Mouse (Mus musculus) intestine, embryonic 15.5 days (tissue): ENCODE results near the gene Soat1. TPM values are rescaled to one million over a fixed set of nuclear protein-coding genes. Genes with fewer than 3 reads are reported as not detected.

Experiments used
- ATAC-seq: fragments of 200-750 bp; cut with Nextera tagmentation; 2 replicates; pipeline ENCODE4 v1.8.0; 2017; ENCODE audit warnings: moderate TSS enrichment, moderate library complexity
- H3K27ac ChIP-seq: fragments of 300-500 bp; sonication (generic); 2 replicates; pipeline ENCODE4 v1.5.1; 2015; ENCODE audit warnings: mild to moderate bottlenecking, inconsistent platforms
- H3K27me3 ChIP-seq: fragments of 300-500 bp; sonication (generic); replicated peaks from 2 replicates; pipeline ENCODE4 v1.6.1; 2015; ENCODE audit warnings: inconsistent platforms
- H3K36me3 ChIP-seq: fragments of 300-500 bp; sonication (generic); 2 replicates; pipeline ENCODE4 v1.6.1; 2015; ENCODE audit warnings: inconsistent platforms
- H3K4me1 ChIP-seq: fragments of 300-500 bp; sonication (generic); replicated peaks from 2 replicates; pipeline ENCODE4 v1.6.1; 2015; ENCODE audit warnings: inconsistent platforms
- H3K4me2 ChIP-seq: fragments of 300-500 bp; sonication (generic); replicated peaks from 2 replicates; pipeline ENCODE4 v1.6.1; 2015; ENCODE audit warnings: mild to moderate bottlenecking, inconsistent platforms
- H3K4me3 ChIP-seq: fragments of 300-500 bp; sonication (generic); replicated peaks from 2 replicates; pipeline ENCODE4 v1.5.1; 2015; ENCODE audit warnings: inconsistent platforms
- H3K9ac ChIP-seq: fragments of 300-500 bp; sonication (generic); 2 replicates; pipeline ENCODE4 v1.6.1; 2015; ENCODE audit warnings: inconsistent platforms
- H3K9me3 ChIP-seq: fragments of 300-500 bp; sonication (generic); 2 replicates; pipeline ENCODE4 v1.6.1; 2016; ENCODE audit warnings: inconsistent platforms
- WGBS: fragments of 180-500 bp; shearing (Covaris S2); methylation state at CpG from one replicate; pipeline ENCODE4 v1.1.7; 2015; 5-methylcytosine and 5-hydroxymethylcytosine counted together
- polyA plus RNA-seq: library from polyadenylated mRNA; unstranded; fragments of >200 nt; fragmentation: Nextera tagmentation; extraction: Ambion mirVana; gene quantifications from 2 replicates; pipeline ENCODE4 v1.2.1, GENCODE M21; 2015

Soat1 gene
- polyA plus RNA-seq, 1 experiment from 2014 or later: 88.6 TPM

GRCm38 (mm10) chr1:156442776-156443175 is 31.4 kb downstream of the Soat1 start:
- no peaks in the 10 kb centered on the region for H3K27me3 ChIP-seq
- H3K27ac ChIP-seq: no peak overlapping the region
- no peak overlapping the region for H3K9ac ChIP-seq
- no peak for ATAC-seq
- H3K36me3 ChIP-seq: peaks cover 15% of the 10 kb centered on the region
- H3K9me3 ChIP-seq: no peaks in the 10 kb centered on the region
- H3K4me3 ChIP-seq: no peak overlapping the region
- no peak overlapping the region for H3K4me2 ChIP-seq
- WGBS: 86% methylated on average over 6 of the region's 6 CpGs
- H3K4me1 ChIP-seq: no peaks in the 10 kb centered on the region

GRCm38 (mm10) chr1:156442266-156442665 is 31.9 kb downstream of the Soat1 start:
- WGBS: 92% methylated on average over 12 of the region's 12 CpGs
- Histone ChIP-seq H3K27ac (no peak overlapping the region), H3K9me3 (no peaks in the 10 kb centered on the region), H3K4me1 (no peaks in the 10 kb centered on the region), H3K27me3 (no peaks in the 10 kb centered on the region), H3K9ac (no peak overlapping the region), H3K36me3 (peaks cover 20% of the 10 kb centered on the region), H3K4me2 (no peak overlapping the region), H3K4me3 (no peak overlapping the region)
- ATAC-seq: no peak

GRCm38 (mm10) chr1:156437726-156438125 is 36.4 kb downstream of the Soat1 start:
- Histone ChIP-seq H3K4me3 (no peak overlapping the region), H3K36me3 (peaks cover 27% of the 10 kb centered on the region), H3K4me2 (no peak overlapping the region), H3K9me3 (no peaks in the 10 kb centered on the region), H3K9ac (no peak overlapping the region), H3K27me3 (no peaks in the 10 kb centered on the region), H3K27ac (no peak overlapping the region), H3K4me1 (no peaks in the 10 kb centered on the region)
- 90% methylated on average over 5 of the region's 5 CpGs for WGBS
- no peak for ATAC-seq

- Histone ChIP-seq H3K27ac (no peak overlapping the region), H3K4me3 (no peak overlapping the region), H3K27me3 (no peaks in the 10 kb centered on the region), H3K4me2 (no peak overlapping the region), H3K36me3 (peaks cover 27% of the 10 kb centered on the region), H3K9ac (no peak overlapping the region), H3K4me1 (no peaks in the 10 kb centered on the region), H3K9me3 (no peaks in the 10 kb centered on the region)
- WGBS: 93% methylated on average over 8 of the region's 8 CpGs
- ATAC-seq: no peak
Measured at GRCm38 (mm10) chr1:156437016-156437708, 37.0 kb downstream of the Soat1 start.

- WGBS: 90% methylated on average over 3 of the region's 3 CpGs
- Histone ChIP-seq H3K27me3 (no peaks in the 10 kb centered on the region), H3K27ac (no peak overlapping the region), H3K9me3 (no peaks in the 10 kb centered on the region), H3K36me3 (peaks cover 21% of the 10 kb centered on the region), H3K9ac (no peak overlapping the region), H3K4me3 (no peak overlapping the region), H3K4me2 (no peak overlapping the region), H3K4me1 (no peaks in the 10 kb centered on the region)
- ATAC-seq: no peak
Measured at GRCm38 (mm10) chr1:156433497-156433896, 40.6 kb downstream of the Soat1 start.

GRCm38 (mm10) chr1:156432498-156432897 is 41.6 kb downstream of the Soat1 start:
- ATAC-seq: peak; percentile 56
- Histone ChIP-seq H3K4me2 (no peak overlapping the region), H3K36me3 (peaks cover 14% of the 10 kb centered on the region), H3K9ac (no peak overlapping the region), H3K4me1 (no peaks in the 10 kb centered on the region), H3K9me3 (no peaks in the 10 kb centered on the region), H3K27ac (no peak overlapping the region), H3K27me3 (no peaks in the 10 kb centered on the region), H3K4me3 (no peak overlapping the region)
- 76% methylated on average over 10 of the region's 10 CpGs for WGBS

- Histone ChIP-seq H3K4me2 (no peak overlapping the region), H3K27me3 (no peaks in the 10 kb centered on the region), H3K9me3 (no peaks in the 10 kb centered on the region), H3K4me1 (no peaks in the 10 kb centered on the region), H3K9ac (no peak overlapping the region), H3K36me3 (no peaks in the 10 kb centered on the region; the same call in 1 of the 2 replicates), H3K4me3 (no peak overlapping the region), H3K27ac (no peak overlapping the region)
- 92% methylated on average over 6 of the region's 6 CpGs for WGBS
- no peak for ATAC-seq
Measured at GRCm38 (mm10) chr1:156428434-156428833, 45.7 kb downstream of the Soat1 start.

GRCm38 (mm10) chr1:156425746-156426145 is 48.4 kb downstream of the Soat1 start:
- H3K27me3 ChIP-seq: no peaks in the 10 kb centered on the region
- 91% methylated on average over 4 of the region's 4 CpGs for WGBS

GRCm38 (mm10) chr1:156424054-156424453 is 50.1 kb downstream of the Soat1 start:
- H3K4me3 ChIP-seq: no peak overlapping the region
- no peaks in the 10 kb centered on the region for H3K36me3 ChIP-seq
- no peaks in the 10 kb centered on the region for H3K4me1 ChIP-seq
- no peaks in the 10 kb centered on the region for H3K27me3 ChIP-seq
- no peak overlapping the region for H3K9ac ChIP-seq
- H3K9me3 ChIP-seq: no peaks in the 10 kb centered on the region
- H3K4me2 ChIP-seq: no peak overlapping the region
- ATAC-seq: no peak
- 79% methylated on average over 3 of the region's 3 CpGs for WGBS
- H3K27ac ChIP-seq: no peak overlapping the region

More at GRCm38 (mm10) chr1:156425746-156426145, 48.4 kb downstream of the Soat1 start:
- H3K27ac ChIP-seq: no peak overlapping the region
- H3K9me3 ChIP-seq: no peaks in the 10 kb centered on the region
- no peak overlapping the region for H3K4me3 ChIP-seq
- H3K9ac ChIP-seq: no peak overlapping the region
- H3K4me1 ChIP-seq: no peaks in the 10 kb centered on the region
- ATAC-seq: no peak
- no peaks in the 10 kb centered on the region for H3K36me3 ChIP-seq
- no peak overlapping the region for H3K4me2 ChIP-seq

GRCm38 (mm10) chr1:156423493-156423892 is 50.6 kb downstream of the Soat1 start:
- H3K4me1 ChIP-seq: no peaks in the 10 kb centered on the region
- no peak overlapping the region for H3K4me3 ChIP-seq
- H3K9ac ChIP-seq: no peak overlapping the region
- no peak overlapping the region for H3K4me2 ChIP-seq
- H3K36me3 ChIP-seq: no peaks in the 10 kb centered on the region
- H3K27me3 ChIP-seq: no peaks in the 10 kb centered on the region
- H3K9me3 ChIP-seq: no peaks in the 10 kb centered on the region
- H3K27ac ChIP-seq: no peak overlapping the region
- ATAC-seq: no peak
- WGBS: 79% methylated on average over 6 of the region's 6 CpGs

GRCm38 (mm10) chr1:156422856-156423255 is 51.3 kb downstream of the Soat1 start:
- WGBS: 76% methylated on average over 6 of the region's 6 CpGs
- H3K27me3 ChIP-seq: no peaks in the 10 kb centered on the region
- H3K4me1 ChIP-seq: no peaks in the 10 kb centered on the region
- no peak for ATAC-seq
- no peak overlapping the region for H3K4me2 ChIP-seq
- H3K4me3 ChIP-seq: no peak overlapping the region
- H3K9ac ChIP-seq: no peak overlapping the region
- H3K27ac ChIP-seq: no peak overlapping the region
- H3K9me3 ChIP-seq: no peaks in the 10 kb centered on the region
- H3K36me3 ChIP-seq: no peaks in the 10 kb centered on the region

GRCm38 (mm10) chr1:156420671-156421297 is 53.3 kb downstream of the Soat1 start, which contains the start of gene Axdnd1:
Gene Axdnd1 (minus strand): TSS chr1:156421159.
- H3K4me3 ChIP-seq: peak within 1 kb of the TSS; percentile 67
- H3K36me3 ChIP-seq: no peaks in the 10 kb centered on the region
- peak; percentile 98 for ATAC-seq
- H3K9ac ChIP-seq: peak within 1 kb of the TSS; percentile 50
- no peaks in the 10 kb centered on the region for H3K27me3 ChIP-seq
- H3K27ac ChIP-seq: peak within 1 kb of the TSS; percentile 67
- H3K4me1 ChIP-seq: no peaks in the 10 kb centered on the region
- H3K4me2 ChIP-seq: peak within 1 kb of the TSS; percentile 80
- H3K9me3 ChIP-seq: no peaks in the 10 kb centered on the region
- 1% methylated on average over 44 of the region's 44 CpGs for WGBS

- H3K9me3 ChIP-seq: no peaks in the 10 kb centered on the region
- no peak for ATAC-seq
- H3K4me3 ChIP-seq: no peak overlapping the region
- no peak overlapping the region for H3K9ac ChIP-seq
- no peaks in the 10 kb centered on the region for H3K4me1 ChIP-seq
- H3K36me3 ChIP-seq: no peaks in the 10 kb centered on the region
- 53% methylated on average over 4 of the region's 4 CpGs for WGBS
- no peak overlapping the region for H3K4me2 ChIP-seq
- no peaks in the 10 kb centered on the region for H3K27me3 ChIP-seq
- no peak overlapping the region for H3K27ac ChIP-seq
Measured at GRCm38 (mm10) chr1:156418170-156418569, 56.0 kb downstream of the Soat1 start.
